Mouse (Mus musculus) hindbrain, embryonic 15.5 days (tissue): ENCODE data around the gene Begain. TPM values are rescaled to one million over a fixed set of nuclear protein-coding genes. Genes with fewer than 3 reads are reported as not detected.
A peak's percentile ranks its signal among the peaks of the same experiment; 100 is the strongest.

Source experiments
- ATAC-seq: fragments of 200-750 bp; cut with Nextera tagmentation; 2 replicates; pipeline ENCODE4 v1.8.0; 2017; ENCODE audit warnings: low read depth, moderate number of reproducible peaks, moderate TSS enrichment; ENCODE audit not compliant: low FRiP score
- H3K27ac ChIP-seq: fragments of 300-500 bp; sonication (generic); replicated peaks from 2 replicates; pipeline ENCODE4 v1.5.1; 2015; ENCODE audit warnings: mild to moderate bottlenecking, inconsistent platforms
- H3K27me3 ChIP-seq: fragments of 300-500 bp; sonication (generic); 2 replicates; pipeline ENCODE4 v1.6.1; 2015; ENCODE audit warnings: control low read depth, inconsistent platforms
- H3K36me3 ChIP-seq: fragments of 300-500 bp; sonication (generic); 2 replicates; pipeline ENCODE4 v1.6.1; 2015; ENCODE audit warnings: control low read depth, inconsistent platforms
- H3K4me1 ChIP-seq: fragments of 300-500 bp; sonication (generic); replicated peaks from 2 replicates; pipeline ENCODE4 v1.6.1; 2015; ENCODE audit warnings: control low read depth, inconsistent platforms
- H3K4me2 ChIP-seq: fragments of 300-500 bp; sonication (generic); 2 replicates; pipeline ENCODE4 v1.6.1; 2015; ENCODE audit warnings: moderate library complexity, mild to moderate bottlenecking, inconsistent platforms
- H3K4me3 ChIP-seq: fragments of 300-500 bp; sonication (generic); 2 replicates; pipeline ENCODE4 v1.5.1; 2015; ENCODE audit warnings: mild to moderate bottlenecking, inconsistent platforms
- H3K9ac ChIP-seq: fragments of 300-500 bp; sonication (generic); 2 replicates; pipeline ENCODE4 v1.6.1; 2015; ENCODE audit warnings: inconsistent platforms
- H3K9me3 ChIP-seq: fragments of 300-500 bp; sonication (generic); 2 replicates; pipeline ENCODE4 v1.6.1; 2016; ENCODE audit warnings: control low read depth, inconsistent platforms
- WGBS: fragments of 180-500 bp; shearing (Covaris S2); methylation state at CpG from one replicate; pipeline ENCODE4 v1.1.7; 2015; 5-methylcytosine and 5-hydroxymethylcytosine counted together
- polyA plus RNA-seq: library from polyadenylated mRNA; unstranded; fragments of >200 nt; fragmentation: Nextera tagmentation; extraction: Ambion mirVana; gene quantifications from 2 replicates; pipeline ENCODE4 v1.2.1, GENCODE M21; 2015

The Begain gene
- polyA plus RNA-seq, 1 experiment from 2014 or later = 37.3 TPM

DNA sequence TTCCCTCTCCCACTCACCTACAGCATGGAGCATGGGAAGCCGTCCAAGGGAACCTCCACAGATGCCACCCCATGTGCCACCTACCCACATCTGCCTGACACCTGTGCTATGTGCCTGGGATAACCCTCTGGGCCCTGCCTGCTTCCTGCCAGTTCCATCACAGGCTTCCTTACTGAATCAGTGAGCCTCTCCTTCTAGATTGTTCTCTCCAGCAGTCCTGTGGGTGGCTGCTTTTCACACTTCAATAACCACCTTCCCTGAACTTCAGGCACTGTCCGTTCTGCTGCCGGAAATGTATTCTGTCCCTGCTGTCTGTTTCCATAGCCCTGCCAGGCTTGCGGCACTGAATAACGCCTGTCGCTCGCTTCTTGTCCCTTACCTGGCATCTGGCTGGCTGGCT is 22.4 kb downstream of the Begain start:
- Histone ChIP-seq H3K9ac (no peak overlapping the region), H3K4me3 (no peak overlapping the region), H3K4me1 (no peaks in the 10 kb centered on the region), H3K27ac (no peak overlapping the region), H3K4me2 (no peak overlapping the region), H3K9me3 (no peaks in the 10 kb centered on the region), H3K36me3 (no peaks in the 10 kb centered on the region), H3K27me3 (peaks cover 14% of the 10 kb centered on the region)
- no peak for ATAC-seq
- WGBS = 82% methylated on average over 7 of the region's 7 CpGs

- no peaks in the 10 kb centered on the region for H3K4me1 ChIP-seq
- H3K4me2 ChIP-seq = no peak overlapping the region
- no peak overlapping the region for H3K4me3 ChIP-seq
- 33% methylated on average over 5 of the region's 5 CpGs for WGBS
- no peak overlapping the region for H3K27ac ChIP-seq
- ATAC-seq = no peak
- H3K27me3 ChIP-seq = peaks cover 8% of the 10 kb centered on the region
- no peaks in the 10 kb centered on the region for H3K36me3 ChIP-seq
- no peaks in the 10 kb centered on the region for H3K9me3 ChIP-seq
- no peak overlapping the region for H3K9ac ChIP-seq
Observed at GRCm38 (mm10) chr12:109044497-109044896, 23.5 kb downstream of the Begain start.

DNA sequence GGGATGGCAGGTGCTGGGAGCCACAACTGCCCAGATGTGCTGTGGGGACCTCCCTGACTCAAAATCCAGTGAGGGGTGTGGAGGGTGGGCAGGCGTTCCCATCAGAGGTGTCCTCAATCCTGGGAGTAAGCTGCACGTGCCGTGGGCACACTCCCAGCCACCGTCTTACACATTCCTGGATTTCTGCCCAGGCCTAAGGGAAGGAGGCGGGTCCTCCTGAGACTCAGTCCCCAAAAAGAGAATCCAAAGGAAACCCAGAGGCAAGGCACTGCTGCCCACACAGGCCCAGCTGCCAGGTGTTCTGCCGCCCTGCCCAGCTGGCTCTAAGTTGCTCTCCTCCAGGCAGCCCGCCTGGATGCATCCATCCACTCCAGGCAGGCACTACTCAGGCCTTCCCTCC is 28.7 kb downstream of the Begain start:
- H3K9me3 ChIP-seq = no peaks in the 10 kb centered on the region
- ATAC-seq = no peak
- no peak overlapping the region for H3K4me2 ChIP-seq
- H3K27ac ChIP-seq = no peak overlapping the region
- peaks cover 8% of the 10 kb centered on the region; the same call in 1 of the 2 replicates for H3K27me3 ChIP-seq
- no peaks in the 10 kb centered on the region for H3K36me3 ChIP-seq
- 63% methylated on average over 7 of the region's 7 CpGs for WGBS
- no peak overlapping the region for H3K9ac ChIP-seq
- H3K4me3 ChIP-seq = no peak overlapping the region
- H3K4me1 ChIP-seq = peaks cover 5% of the 10 kb centered on the region; the same call in 1 of the 2 replicates

DNA sequence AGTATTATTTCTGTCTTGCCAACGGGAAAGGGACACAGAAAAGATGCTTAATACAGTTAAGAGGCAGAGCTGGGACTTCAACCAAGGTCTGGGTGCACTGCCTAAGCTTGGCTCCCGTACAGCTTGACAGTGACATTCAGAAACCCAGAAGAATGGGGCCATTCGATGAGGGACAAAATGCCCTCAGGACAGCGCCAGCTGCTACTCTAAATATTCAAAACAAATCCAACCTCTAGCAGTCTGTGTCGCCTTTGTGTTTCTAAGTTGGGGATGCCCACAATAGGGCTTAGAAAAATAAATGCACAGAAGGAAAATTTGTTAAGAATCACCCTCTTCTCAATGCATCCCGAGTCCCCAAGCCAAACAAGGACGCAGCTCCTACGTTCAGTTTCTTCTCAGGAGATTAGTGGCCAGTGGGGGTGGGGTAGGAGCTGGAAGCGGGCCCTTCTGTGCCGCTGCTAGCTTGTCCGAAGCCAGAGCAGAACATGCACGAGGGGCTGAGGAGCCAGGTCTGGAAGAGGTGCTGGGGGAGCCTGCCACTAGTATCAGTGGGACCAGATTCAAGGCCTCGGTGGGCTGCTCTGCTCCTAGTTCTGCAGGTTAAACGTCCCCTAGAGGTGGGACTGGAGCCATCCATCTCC is 29.7 kb downstream of the Begain start:
- no peak overlapping the region for H3K27ac ChIP-seq
- no peak overlapping the region for H3K9ac ChIP-seq

DNA sequence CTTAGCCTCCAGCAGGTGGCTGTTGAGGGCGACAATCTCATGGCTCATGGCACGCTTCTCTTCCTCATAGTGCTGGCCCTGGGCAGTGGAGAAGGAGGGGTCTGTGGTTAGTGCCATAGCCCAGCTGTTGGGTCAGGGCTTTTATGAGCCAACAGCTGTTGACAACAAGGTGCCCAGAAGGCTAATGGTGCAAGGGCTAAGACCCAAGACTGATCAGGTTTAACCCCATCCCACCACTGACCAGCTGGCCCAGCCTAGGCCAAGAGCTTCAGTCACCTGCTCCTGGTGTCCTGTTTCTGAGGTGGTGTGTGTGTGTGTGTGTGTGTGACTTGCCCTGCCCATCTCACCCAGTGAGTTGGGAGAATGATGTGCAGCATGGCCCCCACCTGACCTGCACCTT is 31.0 kb downstream of the Begain start:
- Histone ChIP-seq H3K9ac (no peak overlapping the region), H3K4me2 (no peak overlapping the region), H3K27me3 (no peaks in the 10 kb centered on the region; the same call in none of the 2 replicates), H3K4me3 (no peak overlapping the region), H3K9me3 (no peaks in the 10 kb centered on the region), H3K27ac (no peak overlapping the region), H3K4me1 (peaks cover 5% of the 10 kb centered on the region; the same call in 1 of the 2 replicates), H3K36me3 (peaks cover 5% of the 10 kb centered on the region; the same call in 1 of the 2 replicates)
- 91% methylated on average over 2 of the region's 2 CpGs for whole genome bisulfite sequencing
- no peak for ATAC-seq

More for the DNA sequence above, 29.7 kb downstream of the Begain start:
- peaks cover 5% of the 10 kb centered on the region for H3K27me3 ChIP-seq
- no peak for ATAC-seq
- peaks cover 5% of the 10 kb centered on the region; the same call in 1 of the 2 replicates for H3K4me1 ChIP-seq
- H3K4me3 ChIP-seq = no peak overlapping the region
- H3K9me3 ChIP-seq = no peaks in the 10 kb centered on the region
- H3K36me3 ChIP-seq = peaks cover 5% of the 10 kb centered on the region; the same call in 1 of the 2 replicates
- no peak overlapping the region for H3K4me2 ChIP-seq
- 31% methylated on average over 14 of the region's 14 CpGs for whole genome bisulfite sequencing

DNA sequence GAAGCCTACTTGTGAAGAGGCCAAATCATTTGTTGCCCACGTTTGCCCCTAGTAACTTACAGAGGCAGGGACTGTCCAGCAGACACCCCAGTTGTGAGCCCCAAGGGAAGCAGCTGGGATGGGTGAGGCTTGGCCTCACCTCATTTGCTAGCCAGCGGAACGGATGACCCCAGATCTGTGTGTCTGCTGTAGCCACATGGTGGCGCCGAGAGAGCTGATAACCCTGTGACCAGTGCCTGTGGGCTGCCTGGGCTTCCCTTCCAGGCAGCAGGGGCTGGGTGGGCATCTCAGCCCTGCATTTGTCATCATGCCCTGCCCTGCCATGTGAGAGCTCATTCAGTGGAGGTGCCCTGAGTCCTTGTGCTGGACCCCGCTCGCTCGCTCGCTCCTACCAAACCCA is 44.2 kb downstream of the Begain start:
- no peaks in the 10 kb centered on the region for H3K27me3 ChIP-seq
- no peak overlapping the region for H3K4me2 ChIP-seq
- 57% methylated on average over 9 of the region's 9 CpGs for WGBS
- no peak overlapping the region for H3K4me3 ChIP-seq
- no peaks in the 10 kb centered on the region for H3K36me3 ChIP-seq
- H3K4me1 ChIP-seq = peaks cover 18% of the 10 kb centered on the region; the same call in 1 of the 2 replicates
- no peak overlapping the region for H3K27ac ChIP-seq
- H3K9ac ChIP-seq = no peak overlapping the region
- no peak for ATAC-seq
- no peaks in the 10 kb centered on the region for H3K9me3 ChIP-seq

DNA sequence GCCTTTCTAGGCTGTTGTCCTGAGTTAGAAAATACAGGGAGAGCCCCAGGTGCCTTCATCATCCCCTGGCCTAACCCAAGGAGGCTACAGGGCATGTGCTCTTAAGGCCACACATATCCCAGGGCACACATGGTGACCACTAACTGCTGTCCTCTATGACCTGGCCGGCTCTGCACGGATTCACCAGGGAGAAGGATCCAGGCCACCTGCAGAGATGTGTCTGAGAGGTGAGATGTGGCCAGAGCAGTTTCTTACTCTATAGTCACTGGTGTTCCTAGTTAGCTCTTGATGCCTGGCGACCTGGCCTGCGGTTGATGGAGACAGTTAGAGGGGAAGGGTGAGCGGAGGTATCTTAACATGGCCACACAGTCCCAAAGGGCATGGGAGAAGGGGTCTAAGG is 45.1 kb downstream of the Begain start:
- WGBS = 85% methylated on average over 5 of the region's 5 CpGs
- H3K4me3 ChIP-seq = no peak overlapping the region
- no peak for ATAC-seq
- H3K27me3 ChIP-seq = no peaks in the 10 kb centered on the region
- H3K9me3 ChIP-seq = no peaks in the 10 kb centered on the region
- H3K4me1 ChIP-seq = peaks cover 18% of the 10 kb centered on the region; the same call in 1 of the 2 replicates
- no peak overlapping the region for H3K9ac ChIP-seq
- no peak overlapping the region for H3K4me2 ChIP-seq
- H3K36me3 ChIP-seq = no peaks in the 10 kb centered on the region
- no peak overlapping the region for H3K27ac ChIP-seq

DNA sequence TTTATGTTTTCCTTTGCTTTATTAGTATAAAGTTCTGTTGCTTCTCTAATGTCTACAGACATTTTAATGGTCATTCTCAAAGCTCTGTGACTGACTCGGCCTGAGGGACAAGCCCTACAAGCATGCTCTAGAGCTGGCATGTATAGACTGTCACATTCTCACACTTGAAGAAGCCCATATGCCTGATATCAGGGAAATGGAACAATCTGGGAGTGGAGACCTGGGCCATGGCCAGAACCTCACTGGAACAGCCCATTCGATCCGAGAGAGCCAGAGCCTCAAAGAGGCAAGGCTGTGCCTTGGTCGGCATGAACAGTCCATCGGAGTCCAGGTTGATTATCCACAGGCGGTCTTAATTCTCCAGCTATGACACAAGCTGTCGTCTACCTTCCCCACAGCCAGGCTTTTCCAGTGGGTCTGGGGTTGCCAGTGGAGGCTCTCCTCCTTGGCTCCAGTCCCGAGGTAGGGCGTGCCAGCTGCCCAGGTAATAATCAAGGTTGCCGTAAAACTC is 45.8 kb downstream of the Begain start:
- Histone ChIP-seq H3K27me3 (no peaks in the 10 kb centered on the region), H3K36me3 (no peaks in the 10 kb centered on the region), H3K4me3 (no peak overlapping the region), H3K9ac (no peak overlapping the region), H3K4me2 (no peak overlapping the region), H3K9me3 (no peaks in the 10 kb centered on the region), H3K27ac (no peak overlapping the region), H3K4me1 (peaks cover 18% of the 10 kb centered on the region; the same call in 1 of the 2 replicates)
- ATAC-seq = peak; percentile 27; the same call in 1 of the 2 replicates
- 72% methylated on average over 10 of the region's 10 CpGs for WGBS

DNA sequence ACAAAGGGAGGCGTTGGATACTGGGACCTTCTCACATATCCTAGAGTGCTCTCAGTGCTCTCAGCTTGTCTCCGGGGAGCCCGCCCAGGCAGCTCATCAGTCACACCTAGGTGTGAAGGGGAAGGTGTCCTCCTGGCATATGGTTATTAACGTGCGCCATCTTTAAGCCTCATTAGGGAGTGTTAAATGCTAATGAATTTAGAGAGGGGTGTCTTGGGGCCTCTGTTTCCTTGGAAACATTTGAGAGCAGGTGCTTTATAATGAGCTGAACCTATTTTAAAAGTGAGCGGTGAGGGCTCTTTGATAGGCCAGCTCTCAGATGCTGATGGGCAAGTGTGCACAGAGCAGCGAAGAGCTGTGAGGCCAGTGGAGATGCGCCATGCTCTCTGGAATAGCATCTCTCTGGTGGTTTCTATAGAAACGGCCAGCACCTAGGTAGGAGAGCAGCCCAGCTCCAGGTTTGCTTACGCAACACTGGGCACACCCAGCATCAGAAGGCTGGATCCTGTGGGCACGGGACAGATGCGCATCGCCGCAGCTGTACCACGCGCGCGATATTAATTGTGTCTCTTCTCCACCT is 57.9 kb downstream of the Begain start:
- no peaks in the 10 kb centered on the region for H3K36me3 ChIP-seq
- WGBS = 42% methylated on average over 18 of the region's 18 CpGs
- no peak overlapping the region for H3K9ac ChIP-seq
- ATAC-seq = peak; percentile 65
- peak overlapping the region; percentile 65 for H3K27ac ChIP-seq
- peak overlapping the region; percentile 34 for H3K4me2 ChIP-seq
- H3K4me1 ChIP-seq = peaks cover 31% of the 10 kb centered on the region
- H3K9me3 ChIP-seq = no peaks in the 10 kb centered on the region
- no peaks in the 10 kb centered on the region for H3K27me3 ChIP-seq
- H3K4me3 ChIP-seq = no peak overlapping the region

DNA sequence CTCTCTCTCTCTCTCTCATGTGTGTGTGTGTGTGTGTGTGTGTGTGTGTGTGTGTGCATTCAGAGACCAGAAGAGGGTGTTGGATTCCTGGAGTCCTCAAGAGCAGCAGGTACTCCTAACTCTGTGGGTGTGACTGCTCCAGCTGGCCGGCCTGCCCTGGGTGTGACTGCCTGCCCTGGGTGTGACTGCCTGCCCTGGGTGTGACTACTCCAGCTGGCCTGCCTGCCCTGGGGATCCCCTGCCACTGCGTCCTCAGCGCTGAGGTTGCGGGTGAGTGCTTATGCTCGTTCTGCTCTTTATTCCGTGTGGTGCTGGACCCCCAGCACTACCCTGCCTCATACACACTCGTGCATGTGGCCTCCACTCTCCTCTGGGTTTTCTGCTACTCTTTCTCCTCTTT is 65.0 kb downstream of the Begain start:
- Histone ChIP-seq H3K27ac (no peak overlapping the region), H3K4me1 (peaks cover 19% of the 10 kb centered on the region), H3K9me3 (no peaks in the 10 kb centered on the region), H3K27me3 (no peaks in the 10 kb centered on the region; the same call in 1 of the 2 replicates), H3K9ac (no peak overlapping the region), H3K4me3 (no peak overlapping the region), H3K4me2 (no peak overlapping the region), H3K36me3 (no peaks in the 10 kb centered on the region)
- no peak for ATAC-seq
- WGBS = 74% methylated on average over 7 of the region's 7 CpGs

- H3K4me3 ChIP-seq = no peak overlapping the region
- no peak overlapping the region for H3K4me2 ChIP-seq
- no peak overlapping the region for H3K9ac ChIP-seq
- WGBS = 47% methylated on average over 8 of the region's 8 CpGs
- no peak for ATAC-seq
- no peaks in the 10 kb centered on the region for H3K27me3 ChIP-seq
- H3K36me3 ChIP-seq = no peaks in the 10 kb centered on the region
- H3K4me1 ChIP-seq = peaks cover 18% of the 10 kb centered on the region
- no peak overlapping the region for H3K27ac ChIP-seq
- no peaks in the 10 kb centered on the region for H3K9me3 ChIP-seq
Observed at GRCm38 (mm10) chr12:108997249-108997648, 70.8 kb downstream of the Begain start.

GRCm38 (mm10) chr12:108995976-108996636 is 71.9 kb downstream of the Begain start:
- H3K4me2 ChIP-seq = no peak overlapping the region
- 77% methylated on average over 12 of the region's 12 CpGs for WGBS

More at GRCm38 (mm10) chr12:108995976-108996636, 71.9 kb downstream of the Begain start:
- peaks cover 18% of the 10 kb centered on the region for H3K4me1 ChIP-seq
- no peak overlapping the region for H3K4me3 ChIP-seq
- H3K9ac ChIP-seq = no peak overlapping the region
- H3K9me3 ChIP-seq = no peaks in the 10 kb centered on the region
- no peaks in the 10 kb centered on the region for H3K36me3 ChIP-seq
- no peak overlapping the region for H3K27ac ChIP-seq
- H3K27me3 ChIP-seq = no peaks in the 10 kb centered on the region
- ATAC-seq = no peak
